Mouse (Mus musculus) adrenal gland (tissue): ENCODE results near the gene Slc30a5.

Source experiments
- intact Hi-C: fragments of 180-260 bp; cut with DNase I; formaldehyde crosslinking; loops from one replicate; pipeline ENCODE4 v1.15.1; 2025

Gene Slc30a5

DNA sequence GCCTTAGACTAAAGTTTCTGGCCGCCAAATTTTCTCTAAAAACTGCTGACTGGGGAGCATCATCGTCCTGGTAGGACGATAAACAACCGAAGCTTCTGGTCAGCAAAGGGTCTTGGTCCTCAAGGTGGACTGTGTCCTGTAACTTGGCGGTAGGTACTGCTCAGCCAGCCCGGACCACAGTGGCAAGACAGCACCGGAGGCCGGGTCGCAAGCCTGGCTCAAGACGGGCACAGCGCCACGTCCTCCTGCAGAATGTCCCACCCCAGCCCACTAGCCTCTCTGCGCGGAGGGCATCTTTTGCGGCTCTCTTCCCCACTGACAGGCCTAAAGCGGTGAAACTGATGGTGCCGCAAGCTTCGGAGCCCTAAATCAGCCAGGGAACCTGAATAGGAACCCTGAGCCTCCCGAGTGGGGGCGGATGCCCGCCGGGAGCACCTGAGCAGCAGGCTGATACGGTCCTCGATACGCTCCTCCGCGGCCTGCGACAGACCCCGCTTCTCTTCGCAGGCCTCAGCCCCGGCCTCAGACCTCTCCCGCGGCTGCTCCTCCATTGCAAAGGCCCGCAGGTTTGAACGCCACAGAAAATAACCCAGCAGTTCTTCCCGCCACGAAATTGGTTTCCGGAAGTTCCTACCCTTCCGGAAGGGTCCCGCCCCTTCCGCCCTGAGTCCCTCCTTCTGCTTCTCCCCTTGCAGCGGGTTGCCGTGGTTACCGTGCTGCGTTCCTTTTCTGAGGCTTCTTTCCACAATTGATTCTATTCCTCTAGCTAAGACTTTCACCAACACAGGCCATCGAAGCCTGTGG, 57.8 kb downstream of the Slc30a5 start, which contains the start of gene Cenph:
Gene Cenph (minus strand): TSS at position 648 of the 804 bp plus-strand sequence.
- intact Hi-C loops, result no loop called here

DNA sequence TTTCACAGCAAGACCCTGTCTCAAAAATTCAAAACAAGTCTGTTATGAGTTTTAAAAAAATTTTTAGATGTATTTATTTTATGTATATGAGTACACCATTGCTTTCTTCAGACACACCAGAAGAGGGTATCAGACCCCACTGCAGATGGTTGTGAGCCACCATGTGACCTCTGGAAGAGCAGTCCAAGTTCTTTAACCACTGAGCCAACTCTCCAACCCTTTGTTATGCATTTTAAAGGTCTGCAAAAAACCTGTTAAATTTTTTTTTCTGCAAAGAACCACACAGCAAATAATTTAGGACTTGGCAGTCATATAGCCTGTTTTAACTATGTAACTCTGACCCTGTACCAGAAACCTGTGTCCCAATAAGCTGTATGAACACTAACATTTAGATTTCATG, 58.5 kb downstream of the Slc30a5 start:
- intact Hi-C loops, result no loop called here

GRCm38 (mm10) chr13:100755329-100755728, 77.9 kb downstream of the Slc30a5 start:
- intact Hi-C loops, result no loop called here

GRCm38 (mm10) chr13:100754186-100754585, 79.0 kb downstream of the Slc30a5 start:
- intact Hi-C loops, result no loop called here

DNA sequence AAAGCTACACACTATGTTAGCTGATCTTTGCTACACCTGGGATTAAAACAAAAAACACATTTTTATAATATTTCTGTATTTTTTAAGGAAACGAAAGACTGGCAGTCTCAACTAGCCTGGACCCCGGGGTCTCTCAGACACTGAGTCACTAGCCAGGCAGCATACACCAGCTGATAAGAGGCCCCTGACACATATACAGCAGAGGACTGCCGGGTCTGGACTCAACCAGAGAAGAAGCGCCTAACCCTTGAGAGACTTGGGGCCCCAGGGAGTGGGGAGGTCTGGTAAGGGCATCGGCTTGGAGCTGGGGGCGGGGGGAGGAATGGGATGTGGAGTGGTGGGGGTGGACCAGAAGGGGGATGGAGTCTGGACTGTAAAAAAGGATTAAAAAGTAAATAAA, 80.2 kb downstream of the Slc30a5 start:
- intact Hi-C loops, result no loop called here
